Mouse (Mus musculus): ENCODE measurements around the gene Frmd4a.

The Frmd4a gene

DNA sequence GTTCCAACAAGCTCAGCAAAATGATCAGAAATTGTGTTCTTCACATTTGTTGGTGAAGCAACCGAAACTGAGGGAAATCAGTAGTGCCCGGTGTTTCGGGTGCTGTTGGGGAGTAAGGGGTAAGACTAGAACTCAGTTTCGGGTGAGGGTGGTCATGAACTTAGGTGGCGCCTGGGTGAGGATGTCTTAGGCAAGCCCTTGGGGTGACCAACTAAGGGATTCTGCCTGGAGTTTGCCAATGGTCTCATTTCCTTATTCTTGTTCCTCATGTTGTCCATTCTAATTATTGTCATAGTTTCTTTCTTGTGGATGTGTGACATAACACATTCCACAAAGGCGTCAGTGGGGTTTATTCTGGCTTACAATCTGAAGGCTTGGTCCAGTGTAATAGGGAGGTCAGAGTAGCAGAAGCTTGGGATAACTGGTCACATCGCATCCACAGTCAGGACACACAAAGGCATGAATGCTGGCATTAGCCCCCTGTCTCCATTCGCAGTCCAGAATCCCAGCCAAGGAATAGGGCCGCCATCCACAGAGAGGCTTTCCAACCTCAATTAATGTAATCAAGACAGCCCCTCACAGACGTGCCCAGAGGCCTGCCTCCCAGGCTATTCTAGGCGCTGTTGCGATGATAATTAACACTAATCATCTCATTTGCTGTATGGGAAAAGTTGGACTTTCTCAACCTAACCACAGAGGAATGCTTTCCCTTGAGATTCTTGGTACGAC lies 490.5 kb downstream of the Frmd4a start:
- in situ Hi-C loops (cut with MboI; ENCODE audit: unreplicated experiment in 2 of 2), result no loop called here

DNA sequence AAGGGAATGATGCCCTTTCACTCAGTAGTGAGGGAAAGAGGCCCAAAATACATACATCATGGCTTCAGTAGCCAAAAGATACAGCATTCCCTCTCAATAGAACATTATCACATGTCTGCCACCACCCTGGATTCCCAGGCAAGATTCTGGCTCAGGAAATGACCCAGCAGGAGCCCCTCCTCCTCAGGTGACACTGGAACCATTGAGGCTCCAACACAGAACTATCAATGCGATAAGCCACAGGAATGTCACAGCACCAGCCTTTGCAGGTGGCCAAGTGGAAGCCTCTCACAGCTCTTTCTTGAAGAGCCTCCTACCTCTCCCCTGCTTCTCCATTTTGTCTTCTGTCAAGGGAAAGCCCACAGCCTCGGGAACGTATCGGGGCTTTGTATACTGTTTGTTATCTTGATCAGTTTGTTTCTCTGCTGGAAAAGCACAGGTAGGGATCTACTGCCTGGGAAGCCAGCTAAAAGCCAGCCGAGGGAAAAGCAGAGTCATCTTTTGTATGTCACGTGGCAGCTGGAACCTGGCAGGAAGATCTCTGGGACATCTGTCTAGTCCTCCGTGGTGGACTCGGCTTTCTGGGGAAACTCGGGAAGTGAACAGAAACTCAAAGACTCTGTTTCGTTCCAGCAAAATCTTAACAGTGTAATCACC lies 491.6 kb downstream of the Frmd4a start:
- in situ Hi-C loops (cut with MboI; ENCODE audit: unreplicated experiment in 2 of 2), result no loop called here

DNA sequence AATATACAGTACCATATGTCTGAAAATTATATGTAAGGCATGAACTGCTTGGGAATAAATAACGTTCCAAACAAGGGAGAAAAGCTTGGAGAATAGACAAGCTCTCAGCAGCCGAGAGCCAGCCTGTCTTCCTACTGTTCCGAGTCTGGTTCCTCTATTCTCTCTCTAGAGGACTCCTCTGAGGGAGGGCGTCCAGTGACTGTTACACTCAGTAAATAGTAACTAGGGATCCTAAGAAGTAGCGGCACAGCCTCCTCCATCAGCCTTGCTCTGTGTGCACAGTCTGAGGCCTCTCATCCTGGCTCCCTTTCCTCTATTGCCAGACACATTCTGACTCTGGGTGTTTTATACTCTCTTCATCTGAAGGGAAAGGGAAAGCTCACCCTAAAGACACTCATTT lies 492.2 kb downstream of the Frmd4a start:
- in situ Hi-C loops (cut with MboI; ENCODE audit: unreplicated experiment in 2 of 2), result no loop called here

DNA sequence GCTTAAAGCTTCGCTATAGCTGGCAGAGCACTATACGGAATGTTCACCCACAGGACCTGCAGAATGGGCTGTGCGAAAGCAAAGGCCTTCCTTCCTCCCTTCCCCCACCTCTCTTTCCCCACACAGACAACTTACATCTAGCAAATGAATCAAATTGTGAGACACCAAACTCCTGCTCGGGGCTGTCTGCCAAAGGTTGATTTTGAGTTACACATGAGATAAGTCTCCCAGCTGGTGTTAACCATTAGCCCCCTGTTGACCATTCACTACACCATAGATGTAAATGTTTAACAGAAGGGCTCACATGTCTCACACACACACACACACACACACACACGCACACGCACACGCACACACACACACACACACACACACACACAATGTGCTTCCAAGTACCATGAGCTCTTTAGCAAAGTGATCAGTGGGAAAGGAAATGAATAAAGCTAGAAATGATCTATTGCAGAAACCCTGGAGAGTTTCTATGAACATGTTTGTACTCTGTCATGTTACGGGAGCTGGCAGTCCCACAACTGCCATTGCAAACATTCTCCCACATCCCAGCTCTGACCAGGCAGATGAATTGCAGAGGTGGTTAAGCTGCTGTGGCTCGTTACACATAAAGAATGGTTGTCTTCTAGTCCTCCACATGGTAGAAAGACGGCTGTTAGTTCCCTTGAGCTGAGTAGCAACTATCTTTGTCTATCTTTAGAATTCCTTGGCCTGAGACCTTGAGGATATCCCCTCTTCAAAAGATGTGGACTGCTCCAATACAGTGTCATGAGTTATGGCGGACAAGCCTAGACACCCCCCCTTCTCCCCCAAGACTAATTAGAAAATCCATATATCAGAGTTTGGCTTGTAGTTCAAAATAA lies 492.9 kb downstream of the Frmd4a start:
- in situ Hi-C loops (cut with MboI; ENCODE audit: unreplicated experiment in 2 of 2), result no loop called here

DNA sequence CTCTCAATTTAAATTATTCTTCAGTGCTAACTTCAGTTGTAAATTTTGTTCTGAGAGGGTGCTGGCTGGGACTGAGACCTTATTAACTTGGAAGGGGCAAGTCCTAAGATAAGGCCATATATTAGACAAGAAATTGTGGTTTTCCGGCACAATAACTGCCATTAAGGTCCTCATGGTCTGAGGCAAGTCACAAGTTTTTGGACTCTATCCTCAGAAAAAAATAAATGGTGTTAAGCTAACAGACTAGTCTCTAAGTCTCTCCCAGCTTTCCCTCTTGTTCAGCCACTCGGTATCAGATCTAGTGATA lies 493.5 kb downstream of the Frmd4a start:
- in situ Hi-C loops (cut with MboI; ENCODE audit: unreplicated experiment in 2 of 2), result no loop called here

DNA sequence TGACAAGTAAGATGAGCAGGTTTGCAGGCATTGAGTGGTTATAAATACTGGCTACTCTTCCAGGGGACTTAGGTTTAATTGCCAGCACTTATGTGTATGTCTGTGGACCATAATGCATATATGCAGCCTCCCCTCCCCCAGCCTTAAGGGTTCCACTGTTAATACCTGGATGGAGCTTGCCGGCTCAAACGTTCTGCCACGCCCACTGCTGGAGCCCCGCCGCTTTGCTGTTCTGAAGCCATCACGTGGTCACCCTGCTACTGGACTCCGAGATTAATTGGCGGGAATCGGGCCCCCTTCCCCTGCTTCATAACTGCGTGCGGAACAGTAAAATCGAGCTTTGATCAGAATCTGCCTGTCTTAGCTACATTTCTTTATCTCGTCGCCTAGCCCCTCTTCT lies 495.1 kb downstream of the Frmd4a start:
- in situ Hi-C loops (cut with MboI; ENCODE audit: unreplicated experiment in 2 of 2), result no loop called here

DNA sequence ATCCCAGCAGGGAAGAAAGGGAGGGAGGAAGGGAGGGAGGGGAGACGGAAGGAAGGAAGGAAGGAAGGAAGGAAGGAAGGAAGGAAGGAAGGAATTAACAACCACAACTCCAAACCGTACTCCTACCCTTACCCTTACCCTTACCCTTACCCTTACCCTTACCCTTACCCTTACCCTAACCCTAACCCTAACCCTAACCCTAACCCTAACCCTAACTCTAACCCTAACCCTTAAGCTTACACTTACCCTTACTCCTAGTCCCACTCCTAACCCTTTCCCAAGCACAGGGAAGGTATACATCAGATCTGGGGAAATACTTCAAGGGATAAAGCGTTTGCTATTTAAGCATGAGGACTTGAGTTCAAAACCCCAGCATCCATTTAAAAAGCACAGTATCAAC lies 498.4 kb downstream of the Frmd4a start:
- in situ Hi-C loops (cut with MboI; ENCODE audit: unreplicated experiment in 2 of 2), result no loop called here

DNA sequence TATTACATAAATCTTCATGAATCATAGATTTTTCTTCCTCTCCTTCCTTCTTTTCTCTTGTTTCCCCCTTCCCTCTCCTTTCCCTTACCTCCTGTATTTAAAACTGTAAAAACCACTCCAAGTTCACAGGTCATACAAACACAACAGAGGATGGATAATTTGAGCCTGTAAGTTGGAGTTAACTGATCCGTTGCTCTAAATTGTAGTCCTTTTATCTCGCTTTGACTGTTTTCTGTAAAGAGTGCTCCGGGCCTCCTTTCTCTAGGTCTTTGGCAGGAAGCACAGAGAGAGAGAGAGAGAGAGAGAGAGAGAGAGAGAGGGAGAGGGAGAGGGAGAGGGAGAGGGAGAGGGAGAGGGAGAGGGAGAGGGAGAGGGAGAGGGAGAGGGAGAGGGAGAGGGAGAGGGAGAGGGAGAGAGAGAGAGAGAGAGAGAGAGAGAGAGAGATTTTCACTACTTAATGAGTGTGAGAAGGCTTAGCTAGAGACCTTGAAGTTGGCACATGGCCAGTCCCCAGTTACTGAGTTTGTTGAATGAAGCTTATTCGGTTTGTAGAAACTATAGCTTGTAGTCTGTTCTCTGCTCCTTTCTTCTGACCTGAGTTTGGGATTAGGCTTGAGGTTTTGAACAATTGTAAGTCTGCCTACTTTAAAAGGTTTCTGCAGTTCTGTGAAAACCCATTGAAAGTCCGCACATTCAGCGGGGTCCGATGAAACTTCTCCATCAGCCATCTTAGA lies 499.5 kb downstream of the Frmd4a start:
- in situ Hi-C loops (cut with MboI; ENCODE audit: unreplicated experiment in 2 of 2), result no loop called here

DNA sequence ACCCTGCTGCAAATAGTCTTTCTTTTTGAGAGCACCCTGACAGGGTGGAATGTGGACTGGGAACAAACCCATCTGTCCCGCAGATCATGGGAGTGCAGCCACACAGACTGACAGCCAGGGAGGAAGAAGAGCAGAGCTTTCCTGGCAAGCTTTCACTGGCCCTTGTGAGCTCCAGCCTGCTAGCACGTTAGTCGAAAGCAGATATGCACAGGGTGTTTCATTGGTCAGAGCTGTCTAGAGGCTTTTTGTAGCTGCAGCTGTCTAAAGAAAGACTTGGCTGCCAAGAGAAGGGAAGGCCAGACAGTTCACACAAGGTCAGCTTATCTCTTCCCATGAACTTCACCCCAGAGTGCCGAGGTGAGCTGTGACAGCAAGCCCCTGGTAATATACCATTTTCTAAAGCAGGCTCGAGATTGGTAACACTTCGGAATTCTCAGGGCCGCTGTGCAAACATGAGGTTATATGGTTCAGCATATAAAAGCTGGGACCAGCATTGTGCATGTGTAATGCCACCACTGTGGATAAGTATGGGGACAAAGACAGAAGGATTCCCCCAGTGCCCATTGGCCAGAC lies 500.1 kb downstream of the Frmd4a start:
- in situ Hi-C loops (cut with MboI; ENCODE audit: unreplicated experiment in 2 of 2), result no loop called here

DNA sequence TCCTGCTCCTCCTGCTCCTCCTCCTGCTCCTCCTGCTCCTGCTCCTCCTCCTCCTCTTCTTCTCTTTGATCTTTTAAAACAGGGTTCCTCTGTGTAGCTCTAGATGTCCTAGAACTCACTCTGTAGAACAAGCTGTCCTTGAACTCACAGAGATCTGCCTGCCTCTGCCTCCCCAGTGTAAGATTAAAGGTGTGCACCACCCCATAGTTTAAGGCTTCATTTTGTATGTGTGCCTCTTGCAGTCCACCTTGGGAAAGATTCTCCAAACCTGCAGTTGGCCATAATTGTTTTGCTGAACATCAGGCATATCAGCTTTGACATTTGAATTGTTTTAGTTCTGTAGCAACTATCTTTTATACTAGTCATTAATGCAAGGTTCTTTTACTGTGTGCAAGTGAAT lies 501.0 kb downstream of the Frmd4a start:
- in situ Hi-C loops (cut with MboI; ENCODE audit: unreplicated experiment in 2 of 2), result no loop called here

DNA sequence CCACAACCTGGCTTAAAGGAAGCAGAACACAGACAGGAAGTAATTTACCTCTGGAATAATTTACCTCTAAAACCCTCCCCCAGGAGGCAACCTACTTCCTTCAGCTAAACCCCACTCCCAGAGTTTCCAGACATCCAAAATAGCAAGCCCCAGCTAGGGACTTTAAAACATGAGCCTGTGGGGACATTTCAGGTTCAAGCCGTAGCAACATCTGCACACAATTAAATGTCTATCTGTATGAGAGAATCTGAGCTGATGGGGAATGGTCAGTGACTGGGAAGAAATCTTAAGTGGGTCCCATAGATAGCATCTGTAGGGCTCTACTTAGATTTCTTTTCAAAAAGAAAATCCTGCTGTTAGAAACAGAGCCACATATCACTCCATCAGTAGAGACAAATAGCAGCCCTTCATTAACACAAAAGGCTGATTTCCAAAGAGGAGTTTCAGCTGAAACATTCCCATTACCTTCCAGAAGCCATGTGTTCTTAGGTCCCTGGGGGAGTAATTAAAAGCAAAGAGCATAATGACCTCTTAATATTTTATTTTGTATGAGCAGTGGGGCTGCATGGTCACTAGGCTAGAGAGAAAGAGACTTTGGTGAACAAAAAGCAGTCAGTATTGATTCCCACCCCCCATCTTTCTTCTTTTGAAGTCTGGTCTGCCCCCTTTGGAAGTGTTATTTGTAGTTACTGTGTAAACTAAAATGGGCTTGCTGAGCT lies 505.4 kb downstream of the Frmd4a start:
- in situ Hi-C loops (cut with MboI; ENCODE audit: unreplicated experiment in 2 of 2), result no loop called here

DNA sequence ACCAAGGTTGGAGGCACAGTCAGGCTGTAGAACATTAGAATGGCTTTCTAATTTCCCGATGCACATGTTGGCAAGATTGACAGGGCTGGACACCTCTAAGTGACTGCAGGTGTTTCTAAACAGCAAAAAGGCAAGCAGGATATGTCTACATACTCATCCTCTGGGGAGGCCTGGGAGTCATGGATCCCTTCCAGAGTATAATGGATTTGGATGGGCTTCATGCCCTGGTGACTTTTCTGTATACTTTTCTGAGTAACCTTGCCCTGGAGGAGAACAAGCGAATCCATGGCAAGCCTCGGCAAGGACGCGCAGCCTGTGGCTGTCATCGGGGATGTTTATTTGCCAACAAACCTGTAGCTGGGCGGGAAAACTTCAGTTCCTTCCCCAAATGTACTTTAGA lies 509.6 kb downstream of the Frmd4a start:
- in situ Hi-C loops (cut with MboI; ENCODE audit: unreplicated experiment in 2 of 2), result no loop called here

DNA sequence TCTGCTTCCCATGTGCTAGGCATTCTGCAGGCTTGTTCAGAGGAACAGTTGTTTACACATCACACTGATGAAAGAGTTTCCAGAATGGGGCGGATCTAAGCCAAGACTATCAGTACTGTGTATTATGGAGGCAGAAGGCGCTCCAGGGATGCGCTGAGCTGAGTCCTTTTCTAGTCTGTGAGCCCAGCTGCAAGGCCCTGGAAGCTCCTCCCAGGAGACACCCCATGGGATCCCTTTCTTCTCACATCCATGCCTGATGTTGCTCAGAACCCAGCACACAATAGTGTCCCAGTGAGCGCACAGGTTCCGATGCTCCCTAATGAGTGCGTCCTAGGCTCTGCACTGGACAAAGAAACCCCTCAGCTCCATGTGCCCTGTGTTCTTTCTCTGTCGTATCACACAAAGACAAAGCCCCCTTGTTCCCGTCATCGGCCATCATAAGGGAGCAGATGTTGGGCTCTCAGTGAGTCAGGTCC lies 511.8 kb downstream of the Frmd4a start:
- in situ Hi-C loops (cut with MboI; ENCODE audit: unreplicated experiment in 2 of 2), result no loop called here

DNA sequence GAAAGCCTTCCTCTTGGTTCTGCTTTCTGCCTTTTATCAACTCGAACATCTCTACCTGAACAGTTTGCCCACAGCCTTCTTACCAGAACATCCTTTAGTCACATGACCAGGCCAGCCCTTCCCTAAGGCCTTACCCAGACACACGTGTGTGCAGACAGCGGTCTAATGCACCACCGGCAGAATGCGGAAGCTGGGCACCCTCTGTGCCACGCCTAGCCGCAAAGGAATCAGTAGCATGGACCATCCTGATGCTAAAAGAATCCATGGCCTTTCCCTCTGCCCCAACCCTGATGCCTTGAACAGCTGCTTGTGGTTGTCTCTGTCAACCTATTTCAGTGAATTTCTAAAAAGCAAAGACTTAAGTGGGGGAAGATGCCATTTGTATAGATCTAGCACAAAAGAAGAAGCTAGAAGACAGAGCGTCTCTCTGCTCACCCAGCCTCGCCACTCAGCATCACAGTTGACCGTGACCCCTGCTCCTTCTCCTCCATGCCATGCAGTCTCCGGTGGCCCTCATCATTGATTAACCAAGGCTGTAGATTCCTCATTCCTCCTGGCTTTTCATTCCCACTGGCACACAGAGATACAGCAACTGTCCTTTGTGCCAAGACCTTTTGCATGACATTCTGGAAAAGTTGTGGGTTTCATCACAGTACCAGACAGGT lies 514.1 kb downstream of the Frmd4a start:
- in situ Hi-C loops (cut with MboI; ENCODE audit: unreplicated experiment in 2 of 2), result no loop called here

DNA sequence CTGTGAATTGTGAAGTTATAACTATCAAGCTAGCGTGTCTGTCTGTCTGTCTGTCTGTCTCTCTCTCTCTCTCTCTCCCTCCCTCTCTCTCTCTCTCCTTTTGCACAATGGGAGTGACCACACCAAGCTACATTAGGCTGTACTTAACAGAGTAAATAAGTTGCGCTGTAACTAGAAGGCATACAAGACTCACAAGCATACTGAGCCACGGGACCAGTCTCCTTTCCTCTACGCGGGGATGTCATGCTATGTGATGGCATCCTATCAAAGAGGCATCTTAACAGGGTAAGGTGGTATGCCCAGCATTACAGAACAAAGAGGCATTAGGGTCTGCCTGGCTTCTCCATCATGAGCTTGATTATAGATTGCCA lies 514.7 kb downstream of the Frmd4a start:
- in situ Hi-C loops (cut with MboI; ENCODE audit: unreplicated experiment in 2 of 2), result no loop called here

DNA sequence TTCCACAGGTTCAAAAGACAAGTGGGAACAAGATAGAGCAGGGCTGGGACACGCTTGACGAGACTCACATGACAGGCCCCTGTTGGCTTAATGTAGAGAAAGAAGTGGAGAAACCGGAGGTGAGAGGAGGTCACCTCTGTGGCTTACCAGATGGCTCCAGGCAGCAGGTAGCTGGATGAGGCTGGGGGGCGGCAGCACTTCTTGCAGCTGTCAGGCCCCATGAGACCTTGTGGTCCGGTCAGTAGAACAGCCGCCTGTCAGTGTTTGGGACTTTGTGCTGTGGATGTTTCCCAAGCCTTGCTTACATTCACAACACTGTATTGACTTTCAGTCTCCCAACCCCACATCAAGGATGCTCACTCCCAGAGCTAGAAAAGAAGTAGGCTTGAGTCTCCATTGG lies 515.4 kb downstream of the Frmd4a start:
- in situ Hi-C loops (cut with MboI; ENCODE audit: unreplicated experiment in 2 of 2), result no loop called here

DNA sequence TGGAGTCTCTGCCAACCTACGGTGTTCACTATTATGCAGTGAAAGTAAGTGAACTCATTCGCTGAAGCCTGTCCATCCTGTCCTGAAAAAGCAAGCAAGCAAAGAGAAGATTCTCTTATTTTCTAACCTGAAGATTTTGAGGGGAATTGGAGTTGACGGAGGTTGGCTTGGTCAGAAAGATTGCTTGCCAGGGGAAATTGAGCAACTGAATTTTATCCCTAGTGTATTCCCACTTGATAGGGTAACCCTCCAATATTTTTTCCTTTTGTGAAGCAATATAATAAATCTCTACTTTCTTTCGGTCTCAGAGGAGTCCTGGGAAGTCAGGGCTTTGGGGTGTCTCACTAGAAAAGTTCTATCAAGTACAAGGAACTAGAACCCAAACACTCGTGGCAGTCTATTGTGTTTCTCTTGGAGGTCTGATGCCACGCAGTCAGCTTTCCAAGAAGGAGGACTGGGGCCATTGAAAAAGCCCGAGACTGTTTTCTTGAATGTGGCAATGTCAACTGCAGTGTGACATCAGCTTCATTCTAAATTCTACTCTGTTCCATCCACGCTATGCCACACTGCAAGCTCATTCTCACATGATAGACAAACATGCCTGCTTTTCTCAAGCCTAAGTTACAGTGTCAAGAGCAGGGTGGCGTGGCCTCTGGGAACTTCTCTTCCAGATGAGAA lies 517.8 kb downstream of the Frmd4a start:
- in situ Hi-C loops (cut with MboI; ENCODE audit: unreplicated experiment in 2 of 2), result no loop called here

DNA sequence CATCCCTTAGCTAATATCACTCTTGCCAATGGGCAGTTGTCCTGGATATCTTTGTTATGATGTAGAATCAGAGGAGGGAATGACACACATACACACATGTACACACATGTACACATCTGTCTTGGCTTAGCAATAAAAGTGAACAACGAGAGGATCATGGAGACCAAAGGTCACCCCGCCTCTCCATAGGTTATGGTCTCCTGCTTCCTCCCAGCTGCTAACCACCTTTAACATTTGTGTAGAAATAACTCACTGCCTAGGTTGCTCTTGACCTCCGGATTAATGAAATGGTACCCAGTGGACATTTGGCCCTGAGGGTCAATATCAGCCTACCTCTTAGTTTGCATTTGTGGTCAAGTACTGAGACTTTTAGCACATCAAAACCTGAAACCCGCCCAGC lies 523.8 kb downstream of the Frmd4a start:
- in situ Hi-C loops (cut with MboI; ENCODE audit: unreplicated experiment in 2 of 2), result no loop called here

Measured in v-Abl transformed pro-B cells (cell line).